Mouse (Mus musculus) kidney, postnatal 0 days (tissue): ENCODE data around the gene Fbxw8. TPM values are rescaled to one million over a fixed set of nuclear protein-coding genes. Genes with fewer than 3 reads are reported as not detected.

Experiments used
- ATAC-seq: fragments of 200-750 bp; cut with Nextera tagmentation; replicated peaks from 2 replicates; pipeline ENCODE4 v1.8.0; 2017; ENCODE audit warnings: low read depth, moderate number of reproducible peaks, moderate TSS enrichment, moderate library complexity; ENCODE audit not compliant: low FRiP score
- DNase-seq: peaks from one replicate; pipeline ENCODE4 v3.0.0-alpha.2; 2016; ENCODE audit warnings: low spot score
- H3K27ac ChIP-seq: fragments of 300-500 bp; sonication (generic); 2 replicates; pipeline ENCODE4 v1.5.1; 2014; ENCODE audit warnings: mild to moderate bottlenecking
- H3K27me3 ChIP-seq: fragments of 300-500 bp; sonication (generic); 2 replicates; pipeline ENCODE4 v1.6.1; 2014; ENCODE audit warnings: low read length, mixed read lengths; ENCODE audit not compliant: insufficient read depth
- H3K36me3 ChIP-seq: fragments of 300-500 bp; sonication (generic); 2 replicates; pipeline ENCODE4 v1.6.1; 2014; ENCODE audit warnings: low read length, mixed read lengths; ENCODE audit not compliant: insufficient read depth
- H3K4me1 ChIP-seq: fragments of 300-500 bp; sonication (generic); replicated peaks from 2 replicates; pipeline ENCODE4 v1.6.1; 2014; ENCODE audit warnings: antibody characterized with exemption, low read length, mixed read lengths; ENCODE audit not compliant: insufficient read depth
- H3K4me2 ChIP-seq: fragments of 300-500 bp; sonication (generic); 2 replicates; pipeline ENCODE4 v1.6.1; 2014; ENCODE audit warnings: mild to moderate bottlenecking, low read length, moderate library complexity, mixed read lengths
- H3K4me3 ChIP-seq: fragments of 300-500 bp; sonication (generic); replicated peaks from 2 replicates; pipeline ENCODE4 v1.5.1; 2014; ENCODE audit warnings: low read depth, low read length
- H3K9ac ChIP-seq: fragments of 300-500 bp; sonication (generic); 2 replicates; pipeline ENCODE4 v1.6.1; 2014; ENCODE audit warnings: low read depth, low read length
- H3K9me3 ChIP-seq: fragments of 300-500 bp; sonication (generic); replicated peaks from 2 replicates; pipeline ENCODE4 v1.6.1; 2016; ENCODE audit warnings: low read length, inconsistent platforms, mixed read lengths
- CTCF ChIP-seq: IDR thresholded peaks from 2 replicates; pipeline ENCODE4 v1.5.1; 2016; ENCODE audit warnings: antibody characterized with exemption, low read depth, mild to moderate bottlenecking, moderate library complexity
- WGBS: fragments of 180-500 bp; shearing (Covaris S2); extraction: QIAGEN DNeasy Blood & Tissue Kit; methylation state at CpG from one replicate; pipeline ENCODE4 v1.1.7; 2014; 5-methylcytosine and 5-hydroxymethylcytosine counted together
- polyA plus RNA-seq: library from polyadenylated mRNA; unstranded; fragments of >200 nt; fragmentation: Nextera tagmentation; extraction: Ambion mirVana; gene quantifications from 2 replicates; pipeline ENCODE4 v1.2.1, GENCODE M21; 2015

The Fbxw8 gene
- polyA plus RNA-seq, 1 experiment from 2014 or later = 24.7 TPM

GRCm38 (mm10) chr5:118059646-118060045 lies 95.6 kb downstream of the Fbxw8 start:
- no peak for TF ChIP-seq CTCF
- 0 out of 2 replicates have a peak, but pooled peaks cover 4% of the 10 kb centered on the region for H3K4me1 ChIP-seq
- no peak overlapping the region for H3K27ac ChIP-seq
- H3K4me3 ChIP-seq = no peak overlapping the region
- no peaks in the 10 kb centered on the region for H3K9me3 ChIP-seq
- H3K9ac ChIP-seq = no peak overlapping the region
- H3K4me2 ChIP-seq = no peak overlapping the region
- 83% methylated on average over 9 of the region's 9 CpGs for WGBS
- no peaks in the 10 kb centered on the region for H3K27me3 ChIP-seq
- no peak for DNase-seq
- no peak for ATAC-seq
- H3K36me3 ChIP-seq = no peaks in the 10 kb centered on the region

GRCm38 (mm10) chr5:118058858-118059257 lies 96.4 kb downstream of the Fbxw8 start:
- 74% methylated on average over 3 of the region's 10 CpGs for WGBS

DNA sequence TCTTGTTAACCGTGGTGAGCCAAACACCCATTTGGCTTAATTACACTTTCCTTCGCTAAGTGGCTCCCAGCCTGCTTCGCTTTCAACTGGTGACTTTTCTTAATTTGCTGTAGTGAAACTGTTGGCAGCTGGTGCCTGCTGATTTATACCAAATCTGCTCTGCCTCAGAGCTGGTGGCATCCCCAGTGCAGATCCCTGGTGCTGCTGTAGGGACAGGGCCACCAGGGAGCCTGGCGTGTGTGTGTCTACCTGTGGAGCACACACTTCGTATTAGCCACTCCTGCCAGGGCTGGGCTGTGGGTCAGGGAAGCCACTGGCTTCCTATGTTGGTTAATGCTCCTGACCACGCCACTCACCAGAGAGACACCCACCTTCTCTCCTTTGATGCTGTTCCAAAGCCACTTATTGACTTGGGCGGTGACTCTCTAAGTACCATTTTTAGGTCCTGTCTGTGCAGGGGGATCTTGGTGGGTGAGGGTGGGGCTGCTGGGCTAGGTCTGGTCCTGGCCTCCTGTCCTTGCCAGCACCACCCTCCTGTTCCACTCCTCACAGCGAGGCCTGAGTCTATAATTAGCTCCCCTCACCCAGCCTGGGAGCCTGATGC lies 97.7 kb downstream of the Fbxw8 start:
- WGBS = 28% methylated on average over 8 of the region's 8 CpGs
- Histone ChIP-seq H3K27me3 (no peaks in the 10 kb centered on the region), H3K4me3 (no peak overlapping the region), H3K4me2 (no peak overlapping the region), H3K27ac (no peak overlapping the region), H3K36me3 (no peaks in the 10 kb centered on the region), H3K4me1 (0 out of 2 replicates have a peak, but pooled peaks cover 4% of the 10 kb centered on the region), H3K9me3 (no peaks in the 10 kb centered on the region), H3K9ac (no peak overlapping the region)
- TF ChIP-seq CTCF = no peak
- DNase-seq (no peak), ATAC-seq (no peak)

More at GRCm38 (mm10) chr5:118058858-118059257, 96.4 kb downstream of the Fbxw8 start:
- ATAC-seq (no peak), DNase-seq (no peak)
- H3K4me3 ChIP-seq = no peak overlapping the region
- H3K4me2 ChIP-seq = no peak overlapping the region
- H3K9me3 ChIP-seq = no peaks in the 10 kb centered on the region
- H3K27ac ChIP-seq = no peak overlapping the region
- no peaks in the 10 kb centered on the region for H3K36me3 ChIP-seq
- H3K4me1 ChIP-seq = 0 out of 2 replicates have a peak, but pooled peaks cover 4% of the 10 kb centered on the region
- TF ChIP-seq CTCF = no peak
- no peaks in the 10 kb centered on the region for H3K27me3 ChIP-seq
- H3K9ac ChIP-seq = no peak overlapping the region

DNA sequence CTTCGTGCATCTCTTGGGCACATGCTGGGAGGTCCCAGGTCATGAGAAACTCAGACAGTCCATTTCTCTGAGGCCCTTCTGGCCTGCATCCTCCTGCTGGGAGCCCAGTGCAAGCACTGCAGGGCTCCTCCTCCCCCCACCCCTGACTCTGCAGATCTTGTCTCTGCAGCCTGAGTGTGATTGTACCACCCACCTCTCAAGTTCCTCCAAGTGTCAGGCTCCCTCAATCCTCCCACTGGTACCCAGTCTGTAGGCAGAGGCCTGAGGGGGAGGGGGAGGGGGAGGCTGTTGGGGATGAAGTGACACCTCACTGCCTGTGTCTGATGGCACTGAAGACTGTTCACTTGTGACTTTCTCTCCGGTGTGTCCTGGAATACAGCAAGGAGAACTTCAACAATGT lies 102.1 kb downstream of the Fbxw8 start:
- WGBS = 84% methylated on average over 2 of the region's 2 CpGs
- Histone ChIP-seq H3K4me1 (0 out of 2 replicates have a peak, but pooled peaks cover 4% of the 10 kb centered on the region), H3K4me3 (no peak overlapping the region), H3K9ac (no peak overlapping the region), H3K9me3 (no peaks in the 10 kb centered on the region), H3K36me3 (no peaks in the 10 kb centered on the region), H3K27me3 (no peaks in the 10 kb centered on the region), H3K27ac (0 out of 2 replicates have a peak overlapping the region, but pooled peaks have one; percentile 55), H3K4me2 (no peak overlapping the region)
- ATAC-seq (no peak), DNase-seq (no peak)
- no peak for TF ChIP-seq CTCF

DNA sequence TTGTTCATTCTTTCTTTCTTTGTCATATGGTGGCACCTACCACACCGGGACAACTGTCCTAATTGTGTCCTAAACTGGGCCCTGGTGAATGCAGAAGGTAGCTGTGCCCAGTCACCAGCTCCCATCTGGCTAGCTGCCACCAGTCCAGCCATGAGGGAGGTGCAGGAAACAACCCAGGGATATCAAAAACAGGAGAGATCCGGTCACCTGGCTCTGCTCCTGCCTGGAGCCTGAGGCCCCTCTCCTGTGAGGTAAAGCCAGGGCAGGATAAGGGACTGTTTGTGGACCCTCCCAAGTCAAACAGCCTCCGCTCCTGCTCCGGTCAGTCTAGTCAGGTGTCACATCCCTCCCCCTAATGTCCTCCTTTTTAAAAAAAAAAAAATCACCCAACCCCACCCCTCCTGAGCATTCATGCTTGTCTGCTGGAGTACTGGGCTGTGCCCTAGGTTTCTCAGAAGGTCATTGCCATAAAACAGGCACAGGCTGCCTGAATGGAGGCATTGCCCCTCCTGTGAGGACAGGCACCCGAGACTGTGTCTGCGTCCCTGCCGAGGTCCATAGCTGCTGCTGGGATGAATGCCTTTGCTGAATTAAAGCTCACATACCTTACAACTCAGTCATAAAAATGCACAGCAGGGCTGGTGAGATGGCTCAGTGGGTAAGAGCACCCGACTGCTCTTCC lies 103.1 kb downstream of the Fbxw8 start:
- no peak overlapping the region for H3K4me2 ChIP-seq
- no peak overlapping the region for H3K9ac ChIP-seq
- peak; percentile 79 for ATAC-seq
- H3K36me3 ChIP-seq = no peaks in the 10 kb centered on the region
- no peaks in the 10 kb centered on the region for H3K9me3 ChIP-seq
- H3K4me1 ChIP-seq = no peaks in the 10 kb centered on the region
- H3K27ac ChIP-seq = peak overlapping the region; percentile 55
- DNase-seq = peak; percentile 42
- H3K27me3 ChIP-seq = no peaks in the 10 kb centered on the region
- TF ChIP-seq CTCF = no peak
- WGBS = 36% methylated on average over 8 of the region's 8 CpGs
- no peak overlapping the region for H3K4me3 ChIP-seq

- TF ChIP-seq CTCF = no peak
- Histone ChIP-seq H3K9ac (no peak overlapping the region), H3K4me2 (no peak overlapping the region), H3K9me3 (no peaks in the 10 kb centered on the region), H3K4me3 (no peak overlapping the region), H3K4me1 (no peaks in the 10 kb centered on the region), H3K27ac (no peak overlapping the region), H3K36me3 (no peaks in the 10 kb centered on the region), H3K27me3 (no peaks in the 10 kb centered on the region)
- ATAC-seq (no peak), DNase-seq (no peak)
- whole genome bisulfite sequencing = 64% methylated on average over 4 of the region's 4 CpGs
These were observed 104.5 kb downstream of the Fbxw8 start for GRCm38 (mm10) chr5:118050743-118051142.
